Mouse (Mus musculus) layer of hippocampus, postnatal 14 days (tissue): Measurements from ENCODE around the gene Atl2. TPM values are rescaled to one million over a fixed set of nuclear protein-coding genes. Genes with fewer than 3 reads are reported as not detected.

Experiments
- DNase-seq, 2 experiments: peaks; one replicate each; pipeline ENCODE4 v3.0.0; 2021 to 2022; ENCODE audit warnings: low spot score in 2 of 2, mixed read lengths in 1 of 2
- total RNA-seq, 2 experiments: library from RNA; stranded (reverse); gene quantifications; 2 replicates each; pipeline ENCODE4 v1.2.3; 2021

Atl2 gene
- total RNA-seq, 2 experiments from 2014 or later: 51.4 to 59.3 TPM

DNA sequence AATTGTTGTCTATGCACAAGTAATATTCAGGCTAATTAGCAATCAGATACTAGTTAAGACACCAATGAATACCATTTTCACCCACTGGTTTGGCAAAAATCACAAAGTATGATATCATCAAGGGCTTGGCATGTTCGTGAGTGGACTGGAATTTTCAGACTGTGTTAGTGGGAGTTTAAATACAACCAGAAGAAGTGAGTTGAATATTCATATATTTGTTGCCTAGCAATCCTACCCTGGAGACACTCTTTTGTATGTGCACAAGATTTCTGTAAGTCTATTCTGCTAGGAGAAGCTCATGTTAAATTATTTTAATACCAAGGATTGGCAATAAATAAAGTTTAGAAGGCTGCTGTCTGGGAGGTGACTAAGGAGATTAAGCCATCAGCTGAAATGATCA lies 71.5 kb downstream of the Atl2 start:
- no peak for DNase-seq

DNA sequence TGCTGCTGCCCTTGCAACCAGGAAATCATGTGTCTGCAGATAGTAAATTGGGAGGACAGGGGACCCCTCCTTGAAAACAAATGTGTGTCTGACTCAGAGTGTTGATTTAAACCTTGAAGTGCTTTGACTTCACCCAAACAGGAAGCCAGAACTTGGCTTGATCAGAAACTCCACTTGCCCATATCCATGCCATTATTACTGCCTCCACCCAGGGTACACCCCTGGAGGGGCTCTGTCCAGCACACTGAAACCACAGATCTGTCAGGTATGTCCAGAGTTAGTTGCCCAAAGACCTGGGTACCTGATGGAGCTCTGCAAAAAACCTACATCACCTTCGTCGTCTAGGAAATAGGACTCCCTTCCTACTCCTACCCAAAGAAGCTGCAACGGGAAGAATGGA lies 77.0 kb downstream of the Atl2 start:
- no peak for DNase-seq

DNA sequence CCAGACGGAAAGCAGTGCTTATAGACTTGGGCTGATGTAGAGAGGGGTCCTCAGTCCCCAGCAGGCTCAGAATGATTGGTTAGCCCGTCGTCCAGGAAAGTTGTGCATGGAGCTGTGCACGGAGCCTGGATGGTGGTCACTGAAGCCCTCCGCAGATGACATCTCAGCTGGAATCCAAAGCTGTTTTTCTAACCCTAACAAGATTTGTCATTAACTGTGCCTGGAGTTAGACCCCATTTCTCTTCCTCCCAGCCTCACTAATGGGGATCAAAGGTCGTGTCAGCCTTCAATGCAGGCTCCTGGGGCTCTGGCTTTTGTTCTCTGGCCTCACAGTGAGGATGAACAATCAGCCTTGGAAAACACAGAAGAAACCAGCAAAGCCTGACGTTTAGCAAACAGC lies 77.9 kb downstream of the Atl2 start:
- no peak for DNase-seq

DNA sequence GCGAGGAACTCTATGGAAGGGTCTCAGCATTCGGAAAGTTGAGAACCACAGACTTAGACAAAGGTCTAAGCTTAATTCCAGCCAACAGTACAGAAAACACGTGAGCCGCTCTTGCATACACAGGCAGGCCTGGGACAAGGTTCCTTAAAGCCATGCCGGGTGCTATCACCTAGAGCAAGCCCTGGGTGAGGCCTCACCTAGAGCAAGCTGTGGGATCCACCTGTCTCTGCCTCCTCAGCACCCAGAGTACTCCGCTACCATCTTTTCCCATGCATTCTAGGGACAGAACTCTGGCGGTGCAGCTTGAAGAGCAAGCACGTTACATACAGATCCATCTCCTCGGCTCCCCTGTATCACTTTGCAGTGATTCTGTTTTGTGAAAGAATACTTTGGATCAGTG lies 78.4 kb downstream of the Atl2 start:
- DNase-seq: no peak

DNA sequence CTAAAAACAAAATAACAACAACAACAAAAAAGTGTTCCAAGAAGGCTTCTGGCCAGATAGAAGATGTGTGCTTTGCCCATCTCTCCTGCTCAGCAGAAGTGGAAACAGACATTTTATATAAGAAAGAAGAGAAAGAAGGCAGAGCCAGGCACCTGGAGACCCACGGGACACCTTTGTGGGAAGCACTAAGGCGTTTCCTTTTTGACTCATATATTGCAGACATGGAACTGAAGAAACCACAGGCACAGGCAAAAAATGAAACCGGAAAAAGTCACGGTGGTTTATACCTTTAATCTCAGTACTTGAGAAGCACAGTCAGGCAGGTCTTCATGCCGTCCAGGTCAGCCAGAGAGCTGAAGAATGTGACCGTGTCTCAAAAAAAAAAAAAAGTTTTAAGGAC lies 79.0 kb downstream of the Atl2 start:
- DNase-seq: no peak

DNA sequence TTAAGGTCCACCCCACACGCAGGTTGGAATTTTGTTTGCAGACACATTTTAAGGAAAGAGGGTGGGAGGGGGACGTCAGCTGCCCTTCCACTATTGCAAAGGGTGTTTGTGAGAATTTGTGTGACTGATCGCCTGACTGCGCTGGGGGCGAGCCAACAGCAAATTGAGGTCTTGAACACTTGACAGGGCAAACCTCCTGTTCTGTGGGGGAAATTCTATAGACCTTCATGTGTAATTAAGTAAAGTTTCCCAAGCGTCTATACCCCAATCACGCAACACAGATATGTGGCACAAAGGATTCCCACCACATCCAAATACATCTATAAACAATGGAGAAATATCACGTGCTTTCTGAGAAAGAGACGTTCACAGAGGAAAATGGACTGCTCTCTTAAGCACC lies 85.5 kb downstream of the Atl2 start:
- no peak for DNase-seq

DNA sequence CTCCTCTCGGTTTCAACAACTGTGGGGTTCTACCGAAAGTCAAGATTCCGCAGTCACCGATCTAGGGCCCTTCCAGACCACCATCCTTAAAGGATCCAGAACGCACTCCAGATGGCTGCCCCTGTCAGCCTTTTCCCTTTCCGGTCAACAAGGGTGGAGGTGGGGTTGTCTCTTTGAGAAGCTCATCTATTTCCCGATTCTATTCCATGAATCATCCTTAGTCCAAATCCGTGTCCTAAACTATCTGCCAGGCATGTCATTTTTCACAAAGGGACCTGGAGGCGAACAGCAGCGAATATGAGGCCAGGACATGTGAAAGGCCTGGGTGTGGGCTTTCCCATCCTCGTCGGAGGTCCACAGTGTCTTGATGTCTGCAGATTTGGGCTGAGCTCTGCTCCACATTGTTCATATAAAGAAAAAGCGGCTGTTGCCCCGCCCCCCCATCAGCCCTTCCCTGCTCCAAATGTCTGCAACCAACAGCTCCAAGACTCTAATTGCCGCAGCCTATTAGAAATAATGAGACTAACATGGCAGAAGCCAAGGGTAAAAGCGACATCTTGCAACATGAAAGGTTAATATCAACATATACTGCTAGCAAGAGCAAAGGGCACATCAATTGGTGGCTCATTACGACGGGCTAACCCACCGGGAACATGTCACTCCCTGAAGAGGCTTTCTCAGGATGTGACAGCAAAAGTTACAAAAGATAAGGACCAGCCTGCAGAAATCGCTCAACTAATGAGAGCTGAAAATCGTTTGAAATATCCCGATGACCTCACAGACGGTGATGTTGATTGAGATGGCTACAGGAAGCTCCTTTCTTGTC lies 86.2 kb downstream of the Atl2 start:
- DNase-seq: no peak

DNA sequence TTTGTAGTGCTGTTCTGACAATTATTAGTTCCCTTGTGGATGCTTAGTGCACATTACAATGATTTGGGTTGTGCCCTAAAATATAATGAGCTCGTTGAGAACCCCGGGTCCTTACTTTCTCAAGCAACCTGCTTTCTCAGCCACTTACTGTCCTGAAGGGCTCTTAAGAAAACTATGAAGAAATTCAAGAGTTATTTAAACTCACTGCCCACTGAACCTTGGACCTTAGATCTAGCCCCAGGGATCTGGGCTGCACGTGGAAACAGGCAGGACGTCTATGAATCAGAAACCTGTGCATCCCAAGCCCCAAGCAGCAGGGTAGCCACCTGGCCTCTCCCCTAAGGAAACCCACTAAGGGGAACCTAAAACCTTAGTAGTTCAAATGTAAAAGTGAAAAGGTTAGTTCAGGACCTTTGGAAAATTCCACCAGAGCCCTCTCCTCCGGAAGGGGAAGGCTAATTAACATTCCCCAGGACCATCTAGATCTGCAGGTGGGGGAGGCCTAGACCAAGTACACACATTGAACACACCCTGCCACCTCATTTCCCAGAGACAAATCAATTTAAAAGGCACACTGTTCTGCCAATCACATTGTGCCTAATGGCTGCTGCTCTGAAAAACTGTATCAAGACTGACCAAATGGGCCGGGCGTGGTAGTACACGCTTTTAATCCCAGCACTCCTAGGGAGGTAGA lies 88.5 kb downstream of the Atl2 start:
- no peak for DNase-seq

DNA sequence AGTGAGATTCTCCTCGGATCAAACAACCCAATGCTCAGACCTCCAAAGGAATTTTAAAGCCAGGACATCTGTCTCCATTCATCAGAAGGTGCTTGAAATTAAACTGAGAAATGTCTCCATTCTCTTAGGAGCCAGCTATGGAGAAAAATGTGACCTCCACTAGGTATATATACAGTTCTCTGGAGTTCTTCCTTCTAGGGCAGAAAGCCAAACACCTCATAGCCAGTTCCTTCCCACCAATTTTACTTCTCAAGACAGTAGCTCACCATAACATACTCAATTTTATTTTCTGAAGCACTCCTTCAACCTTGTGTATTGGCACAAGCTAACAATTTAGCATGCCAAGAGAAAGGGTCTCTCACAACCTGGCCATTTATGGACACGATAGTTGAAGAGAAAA lies 91.2 kb downstream of the Atl2 start:
- no peak for DNase-seq

DNA sequence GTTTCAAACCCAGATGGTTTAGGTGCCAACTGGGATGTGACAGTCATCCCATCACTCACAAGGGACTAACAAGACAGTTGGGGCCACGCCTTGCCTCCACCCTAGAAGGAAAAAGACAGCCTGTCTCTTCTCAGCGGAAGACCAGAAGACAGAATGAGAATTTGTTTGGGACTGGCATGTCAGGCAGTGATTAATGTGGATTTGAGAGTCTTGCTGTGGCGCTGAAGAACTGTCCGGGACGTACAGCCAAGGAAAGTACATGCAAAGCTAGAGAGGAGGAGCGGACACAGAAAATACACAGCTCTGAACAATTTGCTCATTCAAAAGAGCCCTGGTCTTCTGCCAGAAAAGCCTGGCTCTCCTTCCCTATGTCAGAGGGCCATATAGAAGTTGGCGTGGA lies 93.9 kb downstream of the Atl2 start:
- no peak for DNase-seq

DNA sequence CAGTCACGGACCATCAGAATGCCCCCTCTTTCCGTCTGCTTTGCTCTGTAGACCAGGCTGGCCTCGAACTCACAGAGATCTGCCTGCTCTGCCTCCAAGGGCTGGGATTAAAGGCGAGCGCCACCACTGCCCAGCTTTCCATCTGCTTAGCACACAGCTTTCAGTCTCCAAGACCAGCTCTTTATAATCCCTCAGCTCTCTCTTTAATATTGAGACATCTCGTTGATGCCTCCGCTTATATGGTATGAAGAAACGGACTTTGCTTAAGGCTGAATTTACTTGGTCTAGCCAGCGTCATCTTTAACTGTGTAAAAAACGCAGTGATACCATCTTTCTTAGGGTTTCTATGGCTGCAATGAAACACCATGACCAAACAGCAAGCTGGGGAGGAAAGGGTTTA lies 97.1 kb downstream of the Atl2 start:
- DNase-seq: no peak

Other genes starting within 250 kb of the Atl2 start
- 1 to 10 TPM; 4.7 to 6.1 TPM for gene Cyp1b1, start 181.1 kb downstream of the Atl2 start, total RNA-seq
- 10 to 100 TPM; 59.5 to 65.4 TPM for gene Hnrnpll, start 166.2 kb upstream of the Atl2 start, total RNA-seq
- 1 to 10 TPM; 4.0 to 5.0 TPM for gene Galm, start 231.3 kb upstream of the Atl2 start, total RNA-seq